9 mouse cellular contexts compared by ENCODE assay signal in the genomic region with DNA sequence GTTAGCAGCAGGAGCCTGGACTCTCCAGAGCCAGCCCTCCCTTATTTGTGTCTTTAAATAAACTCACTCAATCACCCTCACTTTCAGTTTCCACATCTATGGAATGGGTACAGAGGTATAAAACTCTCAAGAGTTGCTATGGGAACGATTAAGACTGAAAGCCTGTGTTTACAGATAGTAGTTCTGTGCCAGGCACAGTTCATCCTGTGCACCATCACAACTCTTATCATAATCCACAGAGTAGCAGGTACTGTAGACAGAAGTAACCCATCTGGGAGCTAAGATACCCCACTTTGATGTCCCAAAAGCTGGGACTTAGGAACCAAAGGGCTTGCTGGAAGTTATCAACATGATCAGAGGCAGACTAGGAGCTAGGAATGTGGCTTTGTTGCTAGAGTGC. TPM values are rescaled to one million over a fixed set of nuclear protein-coding genes. Genes with fewer than 3 reads are reported as not detected.
DNase-seq lines count a peak whose midpoint lies in the region; ATAC-seq and TF ChIP-seq lines count a peak whose summit lies in the region.
"Had no signal": no experiment of that assay in that cellular context is flagged by ENCODE, and none has a peak within 500 bp of the region (broad histone marks: within the 10 kb centered on the region; RNA-seq: fewer than 3 reads in every experiment).

No protein-coding gene starts in this region.

- 88% methylated on average over 1 of the region's 1 CpGs for WGBS in neural tube, embryonic 12.5 days
- 41% methylated on average over 1 of the region's 1 CpGs for WGBS in liver, embryonic 13.5 days (ENCODE audit: insufficient replicate concordance)
- WGBS in stomach, postnatal 0 days, result 34% methylated on average over 1 of the region's 1 CpGs

- no peak for DNase-seq in gastrocnemius, adult 2 months
- DNase-seq in gastrocnemius, postnatal 36 days, result no peak
- no peak for DNase-seq in neural tube, embryonic 10.5 days (ENCODE audit: extremely low spot score, low spot score)
- no peak for DNase-seq in liver, embryonic 13.5 days
- no peak for DNase-seq in stomach, postnatal 0 days (ENCODE audit: low spot score)
- DNase-seq in left cerebral cortex, postnatal 4 days, result no peak
- no peak for DNase-seq in thymus, postnatal 10 days (ENCODE audit: low spot score in 2 of 2)

- TF ChIP-seq CTCF in gastrocnemius, adult 2 months (IDR thresholded peaks at IDR 0.05), result no peak
- TF ChIP-seq CTCF in stomach, postnatal 0 days (IDR thresholded peaks at IDR 0.05; ENCODE audit: low read depth), result no peak

- H3K27ac ChIP-seq in gastrocnemius, adult 2 months, result peak overlapping the region; percentile 93
- no peak overlapping the region for H3K27ac ChIP-seq in neural tube, embryonic 12.5 days
- no peak overlapping the region for H3K27ac ChIP-seq in liver, embryonic 13.5 days
- peak overlapping the region; percentile 70; the same call in 1 of the 2 replicates for H3K27ac ChIP-seq in stomach, postnatal 0 days (replicated peaks)

- no peak for TF ChIP-seq EP300 in stomach, postnatal 0 days (optimal IDR thresholded peaks at IDR 0.05)

- H3K27me3 ChIP-seq in neural tube, embryonic 12.5 days (replicated peaks), result no peaks in the 10 kb centered on the region
- no peaks in the 10 kb centered on the region for H3K27me3 ChIP-seq in liver, embryonic 13.5 days
- H3K27me3 ChIP-seq in stomach, postnatal 0 days (ENCODE audit: control insufficient read depth, insufficient read depth, low read length), result no peaks in the 10 kb centered on the region
- H3K27me3 ChIP-seq: Patski had no signal

- H3K4me3 ChIP-seq in gastrocnemius, adult 2 months, result peak overlapping the region; percentile 71
- H3K4me3 ChIP-seq in neural tube, embryonic 12.5 days, result no peak overlapping the region
- no peak overlapping the region for H3K4me3 ChIP-seq in liver, embryonic 13.5 days (replicated peaks)
- peak overlapping the region; percentile 55; the same call in 1 of the 2 replicates for H3K4me3 ChIP-seq in stomach, postnatal 0 days (ENCODE audit: low read depth, low read length)

- no peak overlapping the region for H3K9ac ChIP-seq in neural tube, embryonic 12.5 days
- no peak overlapping the region for H3K9ac ChIP-seq in liver, embryonic 13.5 days
- no peak overlapping the region for H3K9ac ChIP-seq in stomach, postnatal 0 days (ENCODE audit: low read length)

- intact Hi-C loops in gastrocnemius, adult 2 months (cut with DNase I), result loop anchor here (2.0 kb wide), 3 partner anchors 39 to 125 kb away; no protein-coding TSS in a partner anchor
- intact Hi-C loops in gastrocnemius, postnatal 36 days (cut with DNase I), result loop anchor here (2.0 to 5.0 kb wide), 3 partner anchors 37 to 189 kb away; no protein-coding TSS in a partner anchor
- intact Hi-C loops in left cerebral cortex, postnatal 4 days (cut with DNase I), result loop anchor here (2.0 to 10.0 kb wide), 3 partner anchors 77 to 185 kb away; no protein-coding TSS in a partner anchor

- H3K4me2 ChIP-seq in neural tube, embryonic 12.5 days (replicated peaks), result peak overlapping the region; percentile 78
- peak overlapping the region; percentile 77 for H3K4me2 ChIP-seq in liver, embryonic 13.5 days
- H3K4me2 ChIP-seq in stomach, postnatal 0 days (replicated peaks; ENCODE audit: low read depth), result peak overlapping the region; percentile 63

- ATAC-seq in neural tube, embryonic 12.5 days (ENCODE audit: low FRiP score, low read depth), result no peak
- ATAC-seq in liver, embryonic 13.5 days (ENCODE audit: low read depth), result peak; percentile 40
- ATAC-seq in stomach, postnatal 0 days (ENCODE audit: low FRiP score, low TSS enrichment), result no peak

- H3K36me3 ChIP-seq in neural tube, embryonic 12.5 days, result no peaks in the 10 kb centered on the region
- H3K36me3 ChIP-seq in liver, embryonic 13.5 days, result no peaks in the 10 kb centered on the region
- H3K36me3 ChIP-seq in stomach, postnatal 0 days (ENCODE audit: control insufficient read depth, insufficient read depth, low read length), result no peaks in the 10 kb centered on the region

- H3K4me1 ChIP-seq in neural tube, embryonic 12.5 days, result peaks cover 18% of the 10 kb centered on the region
- H3K4me1 ChIP-seq in liver, embryonic 13.5 days (replicated peaks), result peaks cover 28% of the 10 kb centered on the region
- no peaks in the 10 kb centered on the region for H3K4me1 ChIP-seq in stomach, postnatal 0 days (replicated peaks; ENCODE audit: control insufficient read depth, insufficient read depth)

- no peaks in the 10 kb centered on the region for H3K9me3 ChIP-seq in neural tube, embryonic 12.5 days
- no peaks in the 10 kb centered on the region for H3K9me3 ChIP-seq in liver, embryonic 13.5 days (replicated peaks)
- no peaks in the 10 kb centered on the region for H3K9me3 ChIP-seq in stomach, postnatal 0 days (ENCODE audit: control insufficient read depth, low read length)

RNA-seq across cellular contexts. Expression of gene Chd9, which starts 1.7 kb away (rescaled TPM):
- total RNA-seq in gastrocnemius, adult 2 months (2021), result 10 to 100 TPM; 47.2 to 49.5 TPM
- 10 to 100 TPM; 47.5 to 68.0 TPM for total RNA-seq in gastrocnemius, postnatal 36 days (2021)
- polyA plus RNA-seq in neural tube, embryonic 12.5 days (2016; fragmentation: Nextera tagmentation; extraction: Ambion mirVana), result 81.4 and 84.1 TPM in 2 replicates
- 10.8 and 11.9 TPM in 2 replicates for polyA plus RNA-seq in liver, embryonic 13.5 days (2015; fragmentation: Nextera tagmentation; extraction: Ambion mirVana)
- polyA plus RNA-seq in stomach, postnatal 0 days (2015; fragmentation: Nextera tagmentation; extraction: Ambion mirVana), result 125 and 131 TPM in 2 replicates
- 10 to 100 TPM; 83.3 to 85.0 TPM for total RNA-seq in left cerebral cortex, postnatal 4 days (2021)

RNA-seq across cellular contexts. Expression of gene Gm19935, which starts 12.6 kb away (rescaled TPM):
- total RNA-seq in gastrocnemius, adult 2 months (2021), result not detected
- total RNA-seq in gastrocnemius, postnatal 36 days (2021), result not detected
- 0.47 and 0.69 TPM in 2 replicates for polyA plus RNA-seq in neural tube, embryonic 12.5 days (2016; fragmentation: Nextera tagmentation; extraction: Ambion mirVana)
- polyA plus RNA-seq in liver, embryonic 13.5 days (2015; fragmentation: Nextera tagmentation; extraction: Ambion mirVana), result not detected in 2 replicates
- 0.13 and 0.35 TPM in 2 replicates for polyA plus RNA-seq in stomach, postnatal 0 days (2015; fragmentation: Nextera tagmentation; extraction: Ambion mirVana)
- 1 to 10 TPM; 1.1 to 1.3 TPM for total RNA-seq in left cerebral cortex, postnatal 4 days (2021)

Comparison
In these comparisons a context has a peak if more than half of its experiments do, and no peak if none do; other contexts are left out.
1. H3K27ac ChIP-seq: peak in gastrocnemius, adult 2 months (single experiment) and stomach, postnatal 0 days (single experiment); none in neural tube, embryonic 12.5 days (single experiment) and liver, embryonic 13.5 days (single experiment).
2. H3K4me3 ChIP-seq: peak in gastrocnemius, adult 2 months (single experiment) and stomach, postnatal 0 days (single experiment); none in neural tube, embryonic 12.5 days (single experiment) and liver, embryonic 13.5 days (single experiment).
3. Peak in every context shown above with its lines, with median percentiles within 50 percentile points of each other: H3K4me2 ChIP-seq.